Mouse (Mus musculus) MEL (cell line): ENCODE data around the gene Fgb. TPM values are rescaled to one million over a fixed set of nuclear protein-coding genes. Genes with fewer than 3 reads are reported as not detected.

Source experiments
- DNase-seq: peaks from one replicate; pipeline ENCODE4 v3.0.0; 2011; ENCODE audit warnings: low read depth, low spot score
- H3K27ac ChIP-seq: 2 replicates; pipeline ENCODE4 v1.5.1; 2012; ENCODE audit warnings: low read depth, mild to moderate bottlenecking, control low read depth, low read length, moderate library complexity; ENCODE audit not compliant: control insufficient read depth
- H3K27me3 ChIP-seq, 2 experiments: fragments of 150-350 bp in 1 of 2; sonication (generic) in 1 of 2; 2 replicates each; pipeline ENCODE4 v1.6.1; 2012; ENCODE audit warnings: low read length in 2 of 2, mild to moderate bottlenecking in 2 of 2, improper control_type of control experiment in 1 of 2, moderate library complexity in 1 of 2; ENCODE audit not compliant: insufficient read depth in 2 of 2, control insufficient read depth in 1 of 2
- H3K36me3 ChIP-seq, 2 experiments: 2 replicates each; pipeline ENCODE4 v1.6.1; 2012 to 2014; ENCODE audit warnings: low read length in 2 of 2, improper control_type of control experiment in 1 of 2, inconsistent platforms in 1 of 2, mild to moderate bottlenecking in 1 of 2; ENCODE audit not compliant: insufficient read depth in 2 of 2, control insufficient read depth in 1 of 2
- H3K4me1 ChIP-seq, 2 experiments: fragments of 150-350 bp in 1 of 2; sonication (generic) in 1 of 2; 2 replicates each; pipeline ENCODE4 v1.6.1; 2012; ENCODE audit warnings: low read length in 2 of 2, improper control_type of control experiment in 1 of 2, mild to moderate bottlenecking in 1 of 2; ENCODE audit not compliant: insufficient read depth in 2 of 2, control insufficient read depth in 1 of 2
- H3K4me3 ChIP-seq, 2 experiments: fragments of 150-350 bp in 1 of 2; sonication (generic) in 1 of 2; 2 replicates each; pipeline ENCODE4 v1.5.1; 2012; ENCODE audit warnings: low read depth in 2 of 2, low read length in 2 of 2, mild to moderate bottlenecking in 2 of 2, moderate library complexity in 2 of 2, control low read depth in 1 of 2, improper control_type of control experiment in 1 of 2; ENCODE audit not compliant: control insufficient read depth in 1 of 2, insufficient read depth in 1 of 2
- H3K79me2 ChIP-seq: 2 replicates; pipeline ENCODE4 v1.6.1; 2012; ENCODE audit warnings: mild to moderate bottlenecking, low read length, moderate library complexity; ENCODE audit not compliant: control insufficient read depth, poor library complexity, insufficient read depth
- H3K9ac ChIP-seq: 2 replicates; pipeline ENCODE4 v1.6.1; 2012; ENCODE audit warnings: low read depth, mild to moderate bottlenecking, control low read depth, low read length, moderate library complexity; ENCODE audit not compliant: control insufficient read depth, poor library complexity, severe bottlenecking
- H3K9me3 ChIP-seq: fragments of 150-350 bp; sonication (generic); replicated peaks from 2 replicates; pipeline ENCODE4 v1.6.1; 2012; ENCODE audit warnings: mild to moderate bottlenecking, low read length, improper control_type of control experiment, moderate library complexity; ENCODE audit not compliant: insufficient read depth
- BHLHE40 ChIP-seq: IDR thresholded peaks from 2 replicates; pipeline ENCODE4 v1.6.1; 2012; ENCODE audit warnings: low read depth, mild to moderate bottlenecking, inconsistent platforms, low read length, improper control_type of control experiment, borderline replicate concordance
- CHD2 ChIP-seq: IDR thresholded peaks from 2 replicates; pipeline ENCODE4 v1.6.1; 2011; ENCODE audit warnings: low read length, improper control_type of control experiment
- CTCF ChIP-seq, 3 experiments: IDR thresholded peaks in 2 of 3; conservative IDR thresholded peaks in 1 of 3; 2 replicates each; pipeline ENCODE4 v1.5.1; 2011 to 2012; ENCODE audit warnings: low read length in 3 of 3, low read depth in 2 of 3, mild to moderate bottlenecking in 2 of 3, improper control_type of control experiment in 1 of 3, inconsistent platforms in 1 of 3, mixed read lengths in 1 of 3, moderate library complexity in 1 of 3; ENCODE audit not compliant: control insufficient read depth in 1 of 3, insufficient read depth in 1 of 3, poor library complexity in 1 of 3, severe bottlenecking in 1 of 3
- E2F4 ChIP-seq: IDR thresholded peaks from 2 replicates; pipeline ENCODE4 v1.6.1; 2011; ENCODE audit warnings: low read depth, low read length, improper control_type of control experiment, borderline replicate concordance
- EP300 ChIP-seq, 2 experiments: IDR thresholded peaks; 2 replicates each; pipeline ENCODE4 v1.6.1; 2011; ENCODE audit warnings: improper control_type of control experiment in 2 of 2, low read length in 2 of 2, low read depth in 1 of 2, mild to moderate bottlenecking in 1 of 2
- GABPA ChIP-seq: IDR thresholded peaks from 2 replicates; pipeline ENCODE4 v1.6.1; 2012; ENCODE audit warnings: low read depth, mild to moderate bottlenecking, inconsistent platforms, low read length, improper control_type of control experiment, moderate library complexity
- HCFC1 ChIP-seq: IDR thresholded peaks from 2 replicates; pipeline ENCODE4 v1.6.1; 2012; ENCODE audit warnings: low read depth, mild to moderate bottlenecking, inconsistent platforms, low read length, improper control_type of control experiment, moderate library complexity
- JUND ChIP-seq: IDR thresholded peaks from 2 replicates; pipeline ENCODE4 v1.6.1; 2011; ENCODE audit warnings: low read depth, mild to moderate bottlenecking, improper control_type of control experiment, low read length
- KAT2A ChIP-seq: conservative IDR thresholded peaks from 2 replicates; pipeline ENCODE4 v1.6.1; 2012; ENCODE audit warnings: low read depth, low read length, improper control_type of control experiment, inconsistent platforms
- MAX ChIP-seq: IDR thresholded peaks from 2 replicates; pipeline ENCODE4 v1.6.1; 2011; ENCODE audit warnings: low read length, improper control_type of control experiment
- MAZ ChIP-seq: IDR thresholded peaks from 2 replicates; pipeline ENCODE4 v1.6.1; 2012; ENCODE audit warnings: low read depth, mild to moderate bottlenecking, inconsistent platforms, low read length, improper control_type of control experiment
- MXI1 ChIP-seq: IDR thresholded peaks from 2 replicates; pipeline ENCODE4 v1.6.1; 2011; ENCODE audit warnings: mild to moderate bottlenecking, low read depth, low read length, improper control_type of control experiment
- MYB ChIP-seq: IDR thresholded peaks from 2 replicates; pipeline ENCODE4 v1.6.1; 2011; ENCODE audit warnings: mild to moderate bottlenecking, low read depth, low read length, improper control_type of control experiment
- POLR2A ChIP-seq, 2 experiments: IDR thresholded peaks; 2 replicates each; pipeline ENCODE4 v1.6.1; 2011 to 2012; ENCODE audit warnings: low read length in 2 of 2, mild to moderate bottlenecking in 2 of 2, control low read depth in 1 of 2, improper control_type of control experiment in 1 of 2, low read depth in 1 of 2, moderate library complexity in 1 of 2; ENCODE audit not compliant: control insufficient read depth in 1 of 2, insufficient read depth in 1 of 2, poor library complexity in 1 of 2
- POLR2AphosphoS5 ChIP-seq: IDR thresholded peaks from 2 replicates; pipeline ENCODE4 v1.6.1; 2012; ENCODE audit warnings: low read depth, borderline replicate concordance, mild to moderate bottlenecking, inconsistent platforms, low read length, moderate library complexity, mixed read lengths
- RAD21 ChIP-seq: IDR thresholded peaks from 2 replicates; pipeline ENCODE4 v1.6.1; 2011; ENCODE audit warnings: mild to moderate bottlenecking, low read depth, low read length, improper control_type of control experiment
- TAL1 ChIP-seq: IDR thresholded peaks from 2 replicates; pipeline ENCODE4 v1.6.1; 2012; ENCODE audit warnings: mild to moderate bottlenecking, inconsistent platforms, low read length, moderate library complexity, mixed read lengths
- TCF12 ChIP-seq: IDR thresholded peaks from 2 replicates; pipeline ENCODE4 v1.6.1; 2014; ENCODE audit warnings: low read depth, mild to moderate bottlenecking, inconsistent platforms, low read length, improper control_type of control experiment, moderate library complexity
- USF2 ChIP-seq, 2 experiments: IDR thresholded peaks; 2 replicates each; pipeline ENCODE4 v1.6.1; 2011 to 2012; ENCODE audit warnings: improper control_type of control experiment in 2 of 2, low read length in 2 of 2, borderline replicate concordance in 1 of 2, inconsistent platforms in 1 of 2, low read depth in 1 of 2, mild to moderate bottlenecking in 1 of 2; ENCODE audit not compliant: insufficient read depth in 1 of 2
- ZKSCAN1 ChIP-seq: IDR thresholded peaks from 2 replicates; pipeline ENCODE4 v1.6.1; 2012; ENCODE audit warnings: low read depth, mild to moderate bottlenecking, inconsistent platforms, low read length, improper control_type of control experiment, moderate library complexity
- ZMIZ1 ChIP-seq: IDR thresholded peaks from 2 replicates; pipeline ENCODE4 v1.6.1; 2012; ENCODE audit warnings: low read depth, mild to moderate bottlenecking, inconsistent platforms, low read length, improper control_type of control experiment, moderate library complexity
- polyA plus RNA-seq, 2 experiments: library from polyadenylated mRNA; stranded (reverse) in 1 of 2; unstranded in 1 of 2; fragments of >175 nt in 1 of 2; fragments of >200 nt in 1 of 2; gene quantifications; 2 replicates each; pipeline versions ENCODE4 v1.2.1 to v1.2.4; 2012; ENCODE audit warnings: low replicate concordance in 2 of 2, low read depth in 1 of 2; ENCODE audit not compliant: insufficient read length in 2 of 2, insufficient read depth in 1 of 2, missing spikeins in 1 of 2
- total RNA-seq: library from RNA; depleted of rRNA; stranded (reverse); fragments of 300-350 nt; gene quantifications from 2 replicates; pipeline ENCODE4 v1.2.3, GENCODE M21; 2012; rRNA removed

Gene Fgb
- not detected in 2 replicates for total RNA-seq
- not detected for polyA plus RNA-seq

DNA sequence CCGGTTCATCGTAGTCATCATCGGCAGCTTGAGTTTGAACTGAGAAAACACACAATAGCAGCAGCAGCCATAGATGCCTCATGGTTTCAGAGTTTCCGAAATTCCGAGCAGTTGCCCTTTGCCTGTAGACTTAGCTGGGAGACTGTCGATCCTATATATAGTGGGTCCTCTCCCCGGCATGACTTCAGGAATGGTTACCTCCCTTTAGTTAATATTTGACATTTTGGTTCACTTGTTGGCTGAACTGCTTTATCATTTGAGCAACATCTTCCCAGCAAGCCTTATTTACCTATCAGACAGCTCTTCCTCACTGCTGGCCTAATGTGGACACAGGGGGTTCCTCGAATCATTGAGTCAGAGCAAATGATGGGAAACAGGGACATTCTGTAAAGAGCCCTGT, at the start of gene Fgb:
Gene Fgb (minus strand): TSS at position 184 of the 400 bp plus-strand sequence.
- Histone ChIP-seq H3K27me3 (no peaks in the 10 kb centered on the region; a peak in 3 of 4 replicates), H3K36me3 (peaks cover 0 to 2% of the 10 kb centered on the region in 2 experiments; a peak in 1 of 4 replicates), H3K9me3 (no peaks in the 10 kb centered on the region), H3K4me3 (no peak within 1 kb of the TSS), H3K9ac (no peak within 1 kb of the TSS), H3K4me1 (0 out of 4 replicates have a peak, but pooled peaks cover 0 to 5% of the 10 kb centered on the region in 2 experiments), H3K79me2 (no peaks in the 10 kb centered on the region), H3K27ac (no peak within 1 kb of the TSS)
- TF ChIP-seq KAT2A (no peak), TCF12 (no peak), RAD21 (no peak), POLR2A (IDR thresholded peaks at IDR 0.05; ENCODE audit: control insufficient read depth in 1 of 2, insufficient read depth in 1 of 2, low read depth in 1 of 2, low read length in 2 of 2, poor library complexity in 1 of 2) (no peak)
- DNase-seq, result no peak

DNA sequence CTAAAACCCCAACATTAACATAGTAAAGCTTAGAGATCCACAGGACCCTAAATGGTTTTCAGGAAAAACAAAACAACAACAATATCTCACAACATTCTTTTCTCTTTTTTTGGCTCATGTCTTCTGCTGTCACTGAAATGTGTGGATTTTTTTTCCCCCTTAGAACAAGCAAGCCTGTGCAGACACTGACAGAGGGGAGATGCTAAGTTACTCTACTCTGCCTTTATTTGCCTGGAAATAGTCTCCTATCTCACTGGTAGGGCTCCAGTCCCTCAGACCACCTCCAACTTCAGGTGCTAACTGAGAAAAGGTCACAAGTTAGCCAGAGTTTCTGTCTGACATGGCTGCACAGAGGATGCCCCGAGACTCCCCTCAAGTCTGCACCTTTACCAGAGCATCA, 49.5 kb upstream of the Fgb start:
- H3K79me2 ChIP-seq, result no peaks in the 10 kb centered on the region
- H3K27me3 ChIP-seq, result no peaks in the 10 kb centered on the region
- no peaks in the 10 kb centered on the region for H3K9me3 ChIP-seq
- H3K36me3 ChIP-seq, result no peaks in the 10 kb centered on the region
- H3K4me1 ChIP-seq, result no peaks in the 10 kb centered on the region
- H3K27ac ChIP-seq, result no peak overlapping the region
- TF ChIP-seq ZMIZ1 (no peak), MAX (no peak), HCFC1 (no peak), E2F4 (no peak), TCF12 (no peak), TAL1 (no peak), USF2 (IDR thresholded peaks at IDR 0.05; ENCODE audit: borderline replicate concordance in 1 of 2, insufficient read depth in 1 of 2, low read depth in 1 of 2, low read length in 2 of 2) (no peak), MXI1 (no peak), MYB (no peak), EP300 (IDR thresholded peaks at IDR 0.05; ENCODE audit: low read depth in 1 of 2, low read length in 2 of 2) (no peak), ZKSCAN1 (no peak), JUND (no peak), KAT2A (no peak), GABPA (no peak), POLR2A (IDR thresholded peaks at IDR 0.05; ENCODE audit: control insufficient read depth in 1 of 2, insufficient read depth in 1 of 2, low read depth in 1 of 2, low read length in 2 of 2, poor library complexity in 1 of 2) (no peak), POLR2AphosphoS5 (no peak), BHLHE40 (no peak), CHD2 (no peak), MAZ (no peak), CTCF (IDR thresholded peaks at IDR 0.05 in 2 of 3, conservative IDR thresholded peaks at IDR 0.05 in 1 of 3; ENCODE audit: control insufficient read depth in 1 of 3, insufficient read depth in 1 of 3, low read depth in 2 of 3, low read length in 3 of 3, poor library complexity in 1 of 3, severe bottlenecking in 1 of 3) (no peak)
- no peak overlapping the region for H3K4me3 ChIP-seq
- no peak overlapping the region for H3K9ac ChIP-seq
- DNase-seq, result no peak
